In the genomic region with DNA sequence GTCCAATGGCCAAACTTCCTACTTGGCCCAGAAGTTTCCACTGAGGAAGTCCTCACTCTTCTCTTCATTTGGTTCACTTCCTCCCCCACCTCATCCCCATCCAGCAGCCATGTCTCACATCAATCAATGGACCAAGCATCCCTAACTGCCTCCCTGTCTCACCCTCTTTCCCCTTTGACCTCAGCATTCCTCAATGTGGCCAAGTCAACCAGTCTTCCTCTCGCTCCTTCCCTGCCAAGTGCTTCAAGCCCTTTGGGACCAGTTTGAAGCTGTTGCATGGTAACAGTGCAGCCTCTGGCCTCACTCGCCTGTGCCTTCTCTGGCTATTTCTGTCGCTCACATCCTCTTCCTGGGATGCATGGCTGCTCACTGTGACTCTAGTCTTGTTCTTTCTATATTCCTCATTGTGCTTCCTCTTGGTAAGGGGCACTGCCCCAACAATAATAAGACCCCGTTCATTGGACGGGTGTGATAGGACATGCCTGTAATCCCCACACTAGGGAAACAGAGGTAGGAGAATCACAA, we compare ENCODE assay signal across 27 mouse cellular contexts.
"Had no signal": no experiment of that assay in that cellular context is flagged by ENCODE, and none has a peak within 500 bp of the region (broad histone marks: within the 10 kb centered on the region; RNA-seq: fewer than 3 reads in every experiment).

No protein-coding gene starts in this region.

- H3K4me3 ChIP-seq: heart, adult 2 months; heart, embryonic 10.5 days; heart, embryonic 13.5 days; heart, embryonic 15.5 days; hindbrain, embryonic 13.5 days; hindbrain, embryonic 15.5 days; kidney, embryonic 15.5 days; left cerebral cortex, adult 2 months; limb, embryonic 10.5 days; limb, embryonic 12.5 days; liver, embryonic 13.5 days; liver, embryonic 15.5 days had no signal

- H3K27ac ChIP-seq: heart, adult 2 months; heart, embryonic 10.5 days; heart, embryonic 13.5 days; heart, embryonic 15.5 days; hindbrain, embryonic 13.5 days; hindbrain, embryonic 15.5 days; hindbrain, postnatal 0 days; kidney, embryonic 15.5 days; kidney, postnatal 0 days; left cerebral cortex, adult 2 months; limb, embryonic 10.5 days; limb, embryonic 12.5 days; liver, embryonic 13.5 days; liver, embryonic 15.5 days had no signal

- H3K9me3 ChIP-seq: heart, embryonic 10.5 days; heart, embryonic 13.5 days; heart, embryonic 15.5 days; hindbrain, embryonic 13.5 days; hindbrain, embryonic 15.5 days; kidney, embryonic 15.5 days; limb, embryonic 10.5 days; limb, embryonic 12.5 days; liver, embryonic 13.5 days; liver, embryonic 15.5 days had no signal

- H3K9ac ChIP-seq: heart, embryonic 13.5 days; heart, embryonic 15.5 days; hindbrain, embryonic 13.5 days; hindbrain, embryonic 15.5 days; kidney, embryonic 15.5 days; limb, embryonic 12.5 days; liver, embryonic 13.5 days; liver, embryonic 15.5 days had no signal

- ATAC-seq: hindbrain, postnatal 0 days; intestine, embryonic 16.5 days had no signal

- H3K4me1 ChIP-seq: heart, embryonic 13.5 days; heart, embryonic 15.5 days; hindbrain, embryonic 13.5 days; kidney, embryonic 15.5 days; limb, embryonic 10.5 days; liver, embryonic 13.5 days; liver, embryonic 15.5 days had no signal

- H3K4me2 ChIP-seq: heart, embryonic 13.5 days; heart, embryonic 15.5 days; hindbrain, embryonic 13.5 days; hindbrain, embryonic 15.5 days; kidney, embryonic 15.5 days; limb, embryonic 12.5 days; liver, embryonic 11.5 days; liver, embryonic 13.5 days; liver, embryonic 15.5 days had no signal

- H3K36me3 ChIP-seq: heart, embryonic 10.5 days; heart, embryonic 13.5 days; heart, embryonic 15.5 days; hindbrain, embryonic 13.5 days; hindbrain, embryonic 15.5 days; kidney, embryonic 15.5 days; limb, embryonic 10.5 days; limb, embryonic 12.5 days; liver, embryonic 13.5 days; liver, embryonic 15.5 days had no signal

- DNase-seq: gastrocnemius, postnatal 14 days; gastrocnemius, postnatal 36 days; heart, adult 2 months; heart, postnatal 14 days; heart, postnatal 36 days; kidney, adult 11 months; kidney, adult 2 months; kidney, adult 9 months; kidney, postnatal 14 days; kidney, postnatal 36 days; layer of hippocampus, adult 9-11 months; liver; liver, embryonic 13.5 days had no signal

- H3K27me3 ChIP-seq: heart, embryonic 13.5 days; heart, embryonic 15.5 days; kidney, embryonic 15.5 days; limb, embryonic 12.5 days; liver, embryonic 13.5 days; liver, embryonic 15.5 days had no signal
